Mouse (Mus musculus) lung, embryonic 14.5 days (tissue): Measurements from ENCODE around the gene Gm16181. TPM values are rescaled to one million over a fixed set of nuclear protein-coding genes. Genes with fewer than 3 reads are reported as not detected.

Experiments
- ATAC-seq: fragments of 200-750 bp; cut with Nextera tagmentation; 2 replicates; pipeline ENCODE4 v1.8.0; 2017; ENCODE audit warnings: mild to moderate bottlenecking, moderate TSS enrichment, moderate library complexity; ENCODE audit not compliant: insufficient read depth
- DNase-seq: peaks from one replicate; pipeline ENCODE4 v3.0.0-alpha.2; 2015
- H3K27ac ChIP-seq: fragments of 300-500 bp; sonication (generic); 2 replicates; pipeline ENCODE4 v1.5.1; 2014; ENCODE audit warnings: low read depth, mild to moderate bottlenecking, moderate library complexity
- H3K27me3 ChIP-seq: fragments of 300-500 bp; sonication (generic); 2 replicates; pipeline ENCODE4 v1.6.1; 2014; ENCODE audit warnings: low read length, control low read depth; ENCODE audit not compliant: insufficient read depth
- H3K36me3 ChIP-seq: fragments of 300-500 bp; sonication (generic); 2 replicates; pipeline ENCODE4 v1.6.1; 2014; ENCODE audit warnings: control low read depth; ENCODE audit not compliant: insufficient read depth
- H3K4me1 ChIP-seq: fragments of 300-500 bp; sonication (generic); 2 replicates; pipeline ENCODE4 v1.6.1; 2014; ENCODE audit warnings: antibody characterized with exemption, control low read depth; ENCODE audit not compliant: insufficient read depth
- H3K4me2 ChIP-seq: fragments of 300-500 bp; sonication (generic); 2 replicates; pipeline ENCODE4 v1.6.1; 2014; ENCODE audit warnings: mild to moderate bottlenecking
- H3K4me3 ChIP-seq: fragments of 300-500 bp; sonication (generic); 2 replicates; pipeline ENCODE4 v1.5.1; 2014; ENCODE audit warnings: low read depth, low read length
- H3K9ac ChIP-seq: fragments of 300-500 bp; sonication (generic); 2 replicates; pipeline ENCODE4 v1.6.1; 2014
- H3K9me3 ChIP-seq: fragments of 300-500 bp; sonication (generic); 2 replicates; pipeline ENCODE4 v1.6.1; 2016; ENCODE audit warnings: low read depth, low read length, control low read depth
- CTCF ChIP-seq: IDR thresholded peaks from 2 replicates; pipeline ENCODE4 v1.5.1; 2016; ENCODE audit warnings: antibody characterized with exemption, low read depth
- WGBS: fragments of 180-500 bp; shearing (Covaris S2); extraction: QIAGEN DNeasy Blood & Tissue Kit; methylation state at CpG from one replicate; pipeline ENCODE4 v1.1.7; 2014; 5-methylcytosine and 5-hydroxymethylcytosine counted together
- polyA plus RNA-seq: library from polyadenylated mRNA; unstranded; fragments of >200 nt; fragmentation: Nextera tagmentation; extraction: Ambion mirVana; gene quantifications from 2 replicates; pipeline ENCODE4 v1.2.1, GENCODE M21; 2014

The Gm16181 gene
- polyA plus RNA-seq, 1 experiment from 2014 or later: 0.70 TPM

DNA sequence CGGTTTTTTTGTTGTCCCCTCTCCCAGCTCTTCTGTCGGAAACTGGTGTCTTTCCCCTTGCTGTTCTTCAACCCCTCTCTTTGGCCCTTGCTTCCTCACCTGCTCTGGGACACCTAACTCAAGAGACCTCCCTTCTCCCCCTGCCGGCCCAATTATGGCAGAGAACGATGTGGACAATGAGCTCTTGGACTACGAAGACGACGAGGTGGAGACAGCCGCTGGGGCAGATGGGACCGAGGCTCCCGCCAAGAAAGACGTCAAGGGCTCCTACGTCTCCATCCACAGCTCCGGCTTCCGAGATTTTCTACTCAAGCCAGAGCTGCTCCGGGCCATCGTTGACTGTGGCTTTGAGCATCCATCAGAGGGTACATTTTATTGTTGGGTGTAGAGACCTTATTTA is 22.5 kb downstream of the Gm16181 start:
- no peak for ATAC-seq
- Histone ChIP-seq H3K9ac (peak overlapping the region; percentile 100), H3K4me3 (peak overlapping the region; percentile 97), H3K4me2 (peak overlapping the region; percentile 85), H3K27ac (peak overlapping the region; percentile 100), H3K4me1 (peaks cover 14% of the 10 kb centered on the region), H3K36me3 (peaks cover 51% of the 10 kb centered on the region), H3K9me3 (no peaks in the 10 kb centered on the region), H3K27me3 (no peaks in the 10 kb centered on the region)
- WGBS: under 1% methylated on average over 16 of the region's 16 CpGs
- TF ChIP-seq CTCF: peak; percentile 48
- DNase-seq: peak; percentile 76

GRCm38 (mm10) chr17:35244999-35245398 is 24.4 kb downstream of the Gm16181 start:
- DNase-seq (no peak), ATAC-seq (no peak)
- WGBS: 65% methylated on average over 2 of the region's 2 CpGs
- H3K27ac ChIP-seq: no peak overlapping the region
- H3K9ac ChIP-seq: peak overlapping the region; percentile 100
- H3K9me3 ChIP-seq: no peaks in the 10 kb centered on the region
- H3K36me3 ChIP-seq: peaks cover 70% of the 10 kb centered on the region
- H3K4me2 ChIP-seq: peak overlapping the region; percentile 85
- no peaks in the 10 kb centered on the region for H3K27me3 ChIP-seq
- TF ChIP-seq CTCF: no peak
- H3K4me1 ChIP-seq: peaks cover 14% of the 10 kb centered on the region
- peak overlapping the region; percentile 97 for H3K4me3 ChIP-seq

- WGBS: 77% methylated on average over 15 of the region's 15 CpGs
- peak; percentile 60 for TF ChIP-seq CTCF
- Histone ChIP-seq H3K9me3 (no peaks in the 10 kb centered on the region), H3K27me3 (no peaks in the 10 kb centered on the region), H3K27ac (no peak overlapping the region), H3K9ac (0 out of 2 replicates have a peak overlapping the region, but pooled peaks have one; percentile 21), H3K4me3 (no peak overlapping the region; the same call in 1 of the 2 replicates), H3K4me1 (peaks cover 8% of the 10 kb centered on the region), H3K4me2 (peak overlapping the region; percentile 85; the same call in 1 of the 2 replicates), H3K36me3 (peaks cover 80% of the 10 kb centered on the region)
- DNase-seq: peak; percentile 62
- no peak for ATAC-seq
Measured at GRCm38 (mm10) chr17:35245731-35246623, 25.3 kb downstream of the Gm16181 start.

- Histone ChIP-seq H3K4me3 (no peak overlapping the region), H3K9me3 (no peaks in the 10 kb centered on the region), H3K4me1 (peaks cover 7% of the 10 kb centered on the region), H3K4me2 (no peak overlapping the region), H3K9ac (no peak overlapping the region), H3K27ac (no peak overlapping the region), H3K27me3 (no peaks in the 10 kb centered on the region), H3K36me3 (peaks cover 90% of the 10 kb centered on the region)
- no peak for DNase-seq
- TF ChIP-seq CTCF: no peak
- 68% methylated on average over 7 of the region's 7 CpGs for WGBS
- no peak for ATAC-seq
Measured at GRCm38 (mm10) chr17:35247144-35247543, 26.5 kb downstream of the Gm16181 start.

DNA sequence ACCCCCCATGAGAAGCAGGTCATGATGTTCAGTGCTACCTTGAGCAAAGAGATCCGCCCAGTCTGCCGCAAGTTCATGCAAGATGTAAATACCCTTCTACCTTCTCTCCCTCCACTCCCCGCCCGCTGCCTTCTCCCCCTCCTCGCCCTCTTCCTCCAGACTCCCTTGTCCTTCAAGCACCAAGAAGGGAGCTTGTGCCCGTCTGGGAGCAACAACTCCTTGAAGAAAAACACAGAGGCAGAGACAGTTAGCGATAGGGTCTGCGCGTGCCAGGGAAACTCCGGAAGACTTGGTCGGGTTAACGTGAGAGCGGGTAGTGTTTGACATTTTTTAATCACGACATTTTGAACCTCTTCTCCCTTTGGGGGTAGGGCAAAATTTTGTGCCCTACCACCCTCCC is 28.4 kb downstream of the Gm16181 start:
- H3K4me3 ChIP-seq: no peak overlapping the region
- no peak overlapping the region for H3K4me2 ChIP-seq
- no peaks in the 10 kb centered on the region for H3K27me3 ChIP-seq
- peaks cover 98% of the 10 kb centered on the region for H3K36me3 ChIP-seq
- H3K27ac ChIP-seq: no peak overlapping the region
- no peak for TF ChIP-seq CTCF
- ATAC-seq: no peak
- WGBS: 84% methylated on average over 14 of the region's 14 CpGs
- DNase-seq: no peak
- no peak overlapping the region for H3K9ac ChIP-seq
- H3K4me1 ChIP-seq: peaks cover 7% of the 10 kb centered on the region
- H3K9me3 ChIP-seq: no peaks in the 10 kb centered on the region

- Histone ChIP-seq H3K9me3 (no peaks in the 10 kb centered on the region), H3K27me3 (no peaks in the 10 kb centered on the region), H3K27ac (no peak overlapping the region), H3K4me1 (0 out of 2 replicates have a peak, but pooled peaks cover 3% of the 10 kb centered on the region), H3K4me3 (no peak overlapping the region), H3K4me2 (no peak overlapping the region), H3K9ac (no peak overlapping the region), H3K36me3 (peaks cover 98% of the 10 kb centered on the region)
- WGBS: 83% methylated on average over 19 of the region's 19 CpGs
- no peak for DNase-seq
- ATAC-seq: no peak
- no peak for TF ChIP-seq CTCF
Measured at GRCm38 (mm10) chr17:35249451-35250197, 29.0 kb downstream of the Gm16181 start.
